Mouse (Mus musculus) liver, adult 2 months (tissue): ENCODE measurements at regions not wholly inside any gene's neighbourhood (a gene's known extent, or its start where the extent isn't known, plus 50 kb on each side); places are given as distances from the start of the nearest gene placed in this dataset.

Experiments used
- DNase-seq: peaks from one replicate; pipeline ENCODE4 v3.0.0-alpha.2; 2011; ENCODE audit warnings: low read depth, low spot score; ENCODE audit errors: extremely low read depth
- H3K27ac ChIP-seq: fragments of 200-500 bp; replicated peaks from 2 replicates; pipeline ENCODE4 v1.5.1; 2012; ENCODE audit warnings: low read depth, mild to moderate bottlenecking, control low read depth, inconsistent platforms, low read length; ENCODE audit not compliant: insufficient read depth
- H3K27me3 ChIP-seq: fragments of 200-500 bp; 2 replicates; pipeline ENCODE4 v1.6.1; 2012; ENCODE audit warnings: mild to moderate bottlenecking, moderate library complexity, low read length, inconsistent platforms; ENCODE audit not compliant: control insufficient read depth, insufficient read depth
- H3K36me3 ChIP-seq: fragments of 200-500 bp; 2 replicates; pipeline ENCODE4 v1.6.1; 2012; ENCODE audit warnings: low read length, inconsistent platforms; ENCODE audit not compliant: control insufficient read depth, insufficient read depth
- H3K4me1 ChIP-seq: fragments of 200-500 bp; 2 replicates; pipeline ENCODE4 v1.6.1; 2011; ENCODE audit warnings: low read length; ENCODE audit not compliant: control insufficient read depth, insufficient read depth
- H3K4me3 ChIP-seq: fragments of 200-500 bp; 2 replicates; pipeline ENCODE4 v1.5.1; 2011; ENCODE audit warnings: low read depth, mild to moderate bottlenecking, control low read depth, low read length, moderate library complexity; ENCODE audit not compliant: insufficient read depth
- H3K79me2 ChIP-seq: fragments of 200-500 bp; 2 replicates; pipeline ENCODE4 v1.6.1; 2012; ENCODE audit warnings: inconsistent platforms, mild to moderate bottlenecking, low read length, moderate library complexity; ENCODE audit not compliant: control insufficient read depth, insufficient read depth
- H3K9ac ChIP-seq: fragments of 200-500 bp; 2 replicates; pipeline ENCODE4 v1.6.1; 2012; ENCODE audit warnings: low read depth, mild to moderate bottlenecking, control low read depth, inconsistent platforms, low read length
- CTCF ChIP-seq: fragments of 200-500 bp; IDR thresholded peaks from 2 replicates; pipeline ENCODE4 v1.5.1; 2011; ENCODE audit warnings: low read depth, low read length, control low read depth
- POLR2A ChIP-seq: fragments of 200-500 bp; IDR thresholded peaks from 2 replicates; pipeline ENCODE4 v1.6.1; 2011; ENCODE audit warnings: low read length, control low read depth; ENCODE audit not compliant: insufficient read depth; ENCODE audit errors: extremely low read depth
- WGBS: fragments of 180-500 bp; shearing (Covaris S2); methylation state at CpG from one replicate; pipeline ENCODE4 v1.1.7; 2018; 5-methylcytosine and 5-hydroxymethylcytosine counted together

GRCm38 (mm10) chr2:173353435-173354241, 77.3 kb upstream of the Pmepa1 start:
- TF ChIP-seq POLR2A = no peak
- TF ChIP-seq CTCF = no peak
- Histone ChIP-seq H3K4me3 (no peak overlapping the region), H3K27me3 (no peaks in the 10 kb centered on the region), H3K27ac (no peak overlapping the region), H3K9ac (no peak overlapping the region), H3K4me1 (no peaks in the 10 kb centered on the region), H3K36me3 (no peaks in the 10 kb centered on the region), H3K79me2 (no peaks in the 10 kb centered on the region)
- DNase-seq = no peak
- 84% methylated on average over 16 of the region's 16 CpGs for WGBS

- WGBS = 65% methylated on average over 5 of the region's 5 CpGs
- Histone ChIP-seq H3K9ac (no peak overlapping the region), H3K36me3 (no peaks in the 10 kb centered on the region), H3K4me1 (no peaks in the 10 kb centered on the region), H3K79me2 (no peaks in the 10 kb centered on the region), H3K27me3 (no peaks in the 10 kb centered on the region), H3K4me3 (no peak overlapping the region), H3K27ac (no peak overlapping the region)
- no peak for DNase-seq
- TF ChIP-seq POLR2A (no peak), CTCF (no peak)
Observed at GRCm38 (mm10) chr2:173356786-173357185, 80.5 kb upstream of the Pmepa1 start.

GRCm38 (mm10) chr2:173365441-173366166, 89.3 kb upstream of the Pmepa1 start:
- no peak overlapping the region for H3K9ac ChIP-seq
- H3K36me3 ChIP-seq = no peaks in the 10 kb centered on the region
- no peaks in the 10 kb centered on the region for H3K4me1 ChIP-seq
- no peak for DNase-seq
- WGBS = 22% methylated on average over 24 of the region's 24 CpGs
- H3K27ac ChIP-seq = no peak overlapping the region
- H3K4me3 ChIP-seq = no peak overlapping the region
- H3K27me3 ChIP-seq = peaks cover 5% of the 10 kb centered on the region; the same call in 1 of the 2 replicates
- H3K79me2 ChIP-seq = no peaks in the 10 kb centered on the region
- TF ChIP-seq POLR2A (no peak), CTCF (no peak)

- no peaks in the 10 kb centered on the region for H3K36me3 ChIP-seq
- H3K27me3 ChIP-seq = peaks cover 5% of the 10 kb centered on the region; the same call in 1 of the 2 replicates
- H3K27ac ChIP-seq = no peak overlapping the region
- TF ChIP-seq CTCF (no peak), POLR2A (no peak)
- no peak overlapping the region for H3K9ac ChIP-seq
- H3K4me3 ChIP-seq = no peak overlapping the region
- H3K4me1 ChIP-seq = no peaks in the 10 kb centered on the region
- WGBS = 55% methylated on average over 11 of the region's 11 CpGs
- H3K79me2 ChIP-seq = no peaks in the 10 kb centered on the region
- no peak for DNase-seq
Observed at GRCm38 (mm10) chr2:173366734-173367133, 90.4 kb upstream of the Pmepa1 start.

- no peak for DNase-seq
- no peak for TF ChIP-seq POLR2A
- no peak for TF ChIP-seq CTCF
- Histone ChIP-seq H3K4me3 (no peak overlapping the region), H3K9ac (no peak overlapping the region), H3K4me1 (no peaks in the 10 kb centered on the region), H3K27ac (no peak overlapping the region), H3K36me3 (no peaks in the 10 kb centered on the region), H3K79me2 (no peaks in the 10 kb centered on the region), H3K27me3 (peaks cover 5% of the 10 kb centered on the region; the same call in 1 of the 2 replicates)
- WGBS = 52% methylated on average over 7 of the region's 7 CpGs
Observed at GRCm38 (mm10) chr2:173368899-173369298, 92.6 kb upstream of the Pmepa1 start.
